Mouse (Mus musculus) midbrain, postnatal 0 days (tissue): ENCODE results near the gene Olig3. TPM values are rescaled to one million over a fixed set of nuclear protein-coding genes. Genes with fewer than 3 reads are reported as not detected.

Source experiments
- ATAC-seq: fragments of 200-750 bp; cut with Nextera tagmentation; 2 replicates; pipeline ENCODE4 v1.8.0; 2017; ENCODE audit warnings: moderate number of reproducible peaks, mild to moderate bottlenecking, moderate TSS enrichment, moderate library complexity; ENCODE audit not compliant: low FRiP score
- DNase-seq: peaks from one replicate; pipeline ENCODE4 v3.0.0-alpha.2; 2015; ENCODE audit warnings: low spot score
- H3K27ac ChIP-seq: fragments of 300-500 bp; sonication (generic); 2 replicates; pipeline ENCODE4 v1.5.1; 2014; ENCODE audit warnings: low read depth, mild to moderate bottlenecking, low read length, mixed read lengths
- H3K27me3 ChIP-seq: fragments of 300-500 bp; sonication (generic); 2 replicates; pipeline ENCODE4 v1.6.1; 2014; ENCODE audit warnings: low read length, control low read depth, mixed read lengths; ENCODE audit not compliant: insufficient read depth
- H3K36me3 ChIP-seq: fragments of 300-500 bp; sonication (generic); 2 replicates; pipeline ENCODE4 v1.6.1; 2014; ENCODE audit warnings: low read length, control low read depth, mixed read lengths; ENCODE audit not compliant: insufficient read depth
- H3K4me1 ChIP-seq: fragments of 300-500 bp; sonication (generic); 2 replicates; pipeline ENCODE4 v1.6.1; 2014; ENCODE audit warnings: mild to moderate bottlenecking, control low read depth, antibody characterized with exemption, low read length, mixed read lengths; ENCODE audit not compliant: insufficient read depth
- H3K4me2 ChIP-seq: fragments of 300-500 bp; sonication (generic); 2 replicates; pipeline ENCODE4 v1.6.1; 2014; ENCODE audit warnings: low read depth, mild to moderate bottlenecking, low read length, mixed read lengths; ENCODE audit not compliant: poor library complexity, severe bottlenecking
- H3K4me3 ChIP-seq: fragments of 300-500 bp; sonication (generic); 2 replicates; pipeline ENCODE4 v1.5.1; 2014; ENCODE audit warnings: low read depth, mild to moderate bottlenecking, low read length, moderate library complexity
- H3K9ac ChIP-seq: fragments of 300-500 bp; sonication (generic); replicated peaks from 2 replicates; pipeline ENCODE4 v1.6.1; 2014; ENCODE audit warnings: mild to moderate bottlenecking, low read length, moderate library complexity, mixed read lengths; ENCODE audit not compliant: poor library complexity, severe bottlenecking
- H3K9me3 ChIP-seq: fragments of 300-500 bp; sonication (generic); 2 replicates; pipeline ENCODE4 v1.6.1; 2016; ENCODE audit warnings: low read length, control low read depth
- CTCF ChIP-seq: IDR thresholded peaks from 2 replicates; pipeline ENCODE4 v1.5.1; 2016; ENCODE audit warnings: antibody characterized with exemption, mild to moderate bottlenecking
- WGBS: fragments of 180-500 bp; shearing (Covaris S2); extraction: QIAGEN DNeasy Blood & Tissue Kit; methylation state at CpG from one replicate; pipeline ENCODE4 v1.1.7; 2014; 5-methylcytosine and 5-hydroxymethylcytosine counted together
- polyA plus RNA-seq: library from polyadenylated mRNA; unstranded; fragments of >200 nt; fragmentation: Nextera tagmentation; extraction: Ambion mirVana; gene quantifications from 2 replicates; pipeline ENCODE4 v1.2.1, GENCODE M21; 2015
- total RNA-seq: library from RNA; depleted of rRNA; stranded (reverse); fragments of >200 nt; gene quantifications from 2 replicates; pipeline ENCODE4 v1.2.3, GENCODE M21; 2014

The Olig3 gene
- total and polyA plus RNA-seq, 2 experiments from 2014 or later, result 0.77 TPM; not detected in 1

- H3K36me3 ChIP-seq, result no peaks in the 10 kb centered on the region
- H3K4me2 ChIP-seq, result no peak overlapping the region
- ATAC-seq, result no peak
- no peak overlapping the region for H3K27ac ChIP-seq
- H3K27me3 ChIP-seq, result 0 out of 2 replicates have a peak, but pooled peaks cover 5% of the 10 kb centered on the region
- no peak overlapping the region for H3K9ac ChIP-seq
- H3K9me3 ChIP-seq, result no peaks in the 10 kb centered on the region
- TF ChIP-seq CTCF, result no peak
- 26% methylated on average over 3 of the region's 3 CpGs for WGBS
- DNase-seq, result no peak
- no peaks in the 10 kb centered on the region for H3K4me1 ChIP-seq
- no peak overlapping the region for H3K4me3 ChIP-seq
Observed at GRCm38 (mm10) chr10:19329191-19329777, 27.0 kb upstream of the Olig3 start.

GRCm38 (mm10) chr10:19333425-19333824, 22.9 kb upstream of the Olig3 start:
- Histone ChIP-seq H3K4me1 (no peaks in the 10 kb centered on the region), H3K36me3 (no peaks in the 10 kb centered on the region), H3K4me2 (no peak overlapping the region), H3K4me3 (no peak overlapping the region), H3K27ac (no peak overlapping the region), H3K9ac (no peak overlapping the region), H3K27me3 (no peaks in the 10 kb centered on the region), H3K9me3 (no peaks in the 10 kb centered on the region)
- WGBS, result 81% methylated on average over 1 of the region's 1 CpGs
- no peak for TF ChIP-seq CTCF
- DNase-seq (no peak), ATAC-seq (no peak)

- H3K9ac ChIP-seq, result no peak overlapping the region
- H3K27me3 ChIP-seq, result 0 out of 2 replicates have a peak, but pooled peaks cover 11% of the 10 kb centered on the region
- no peaks in the 10 kb centered on the region for H3K9me3 ChIP-seq
- DNase-seq (no peak), ATAC-seq (no peak)
- no peak overlapping the region for H3K27ac ChIP-seq
- H3K36me3 ChIP-seq, result no peaks in the 10 kb centered on the region
- 11% methylated on average over 18 of the region's 18 CpGs for WGBS
- TF ChIP-seq CTCF, result no peak
- H3K4me2 ChIP-seq, result no peak overlapping the region
- no peaks in the 10 kb centered on the region for H3K4me1 ChIP-seq
- no peak overlapping the region for H3K4me3 ChIP-seq
Observed at GRCm38 (mm10) chr10:19338695-19339630, 17.4 kb upstream of the Olig3 start.

- H3K36me3 ChIP-seq, result no peaks in the 10 kb centered on the region
- H3K27me3 ChIP-seq, result peaks cover 27% of the 10 kb centered on the region
- 87% methylated on average over 6 of the region's 6 CpGs for WGBS
Observed at GRCm38 (mm10) chr10:19344039-19344438, 12.3 kb upstream of the Olig3 start.

GRCm38 (mm10) chr10:19349326-19349725, 7.0 kb upstream of the Olig3 start:
- Histone ChIP-seq H3K36me3 (no peaks in the 10 kb centered on the region), H3K4me1 (no peaks in the 10 kb centered on the region), H3K4me3 (no peak overlapping the region), H3K27me3 (peaks cover 45% of the 10 kb centered on the region), H3K9ac (no peak overlapping the region), H3K9me3 (no peaks in the 10 kb centered on the region), H3K27ac (no peak overlapping the region), H3K4me2 (no peak overlapping the region)
- 44% methylated on average over 3 of the region's 3 CpGs for WGBS
- TF ChIP-seq CTCF, result no peak
- ATAC-seq (no peak), DNase-seq (no peak)

More at GRCm38 (mm10) chr10:19344039-19344438, 12.3 kb upstream of the Olig3 start:
- Histone ChIP-seq H3K9ac (no peak overlapping the region), H3K4me1 (no peaks in the 10 kb centered on the region), H3K9me3 (no peaks in the 10 kb centered on the region), H3K4me3 (no peak overlapping the region), H3K27ac (no peak overlapping the region), H3K4me2 (no peak overlapping the region)
- no peak for ATAC-seq
- no peak for DNase-seq
- no peak for TF ChIP-seq CTCF
